Mouse (Mus musculus) adrenal gland, postnatal 4 days (tissue): ENCODE results near the gene Wasf2. TPM values are rescaled to one million over a fixed set of nuclear protein-coding genes. Genes with fewer than 3 reads are reported as not detected.

Experiments
- DNase-seq, 2 experiments: peaks; one replicate each; pipeline ENCODE4 v3.0.0; 2021 to 2022; ENCODE audit warnings: low spot score in 2 of 2, mixed read lengths in 2 of 2
- total RNA-seq, 2 experiments: library from RNA; stranded (reverse); gene quantifications; 2 replicates each; pipeline ENCODE4 v1.2.3; 2021

Gene Wasf2
- total RNA-seq, 2 experiments from 2014 or later, result 155 to 157 TPM

DNA sequence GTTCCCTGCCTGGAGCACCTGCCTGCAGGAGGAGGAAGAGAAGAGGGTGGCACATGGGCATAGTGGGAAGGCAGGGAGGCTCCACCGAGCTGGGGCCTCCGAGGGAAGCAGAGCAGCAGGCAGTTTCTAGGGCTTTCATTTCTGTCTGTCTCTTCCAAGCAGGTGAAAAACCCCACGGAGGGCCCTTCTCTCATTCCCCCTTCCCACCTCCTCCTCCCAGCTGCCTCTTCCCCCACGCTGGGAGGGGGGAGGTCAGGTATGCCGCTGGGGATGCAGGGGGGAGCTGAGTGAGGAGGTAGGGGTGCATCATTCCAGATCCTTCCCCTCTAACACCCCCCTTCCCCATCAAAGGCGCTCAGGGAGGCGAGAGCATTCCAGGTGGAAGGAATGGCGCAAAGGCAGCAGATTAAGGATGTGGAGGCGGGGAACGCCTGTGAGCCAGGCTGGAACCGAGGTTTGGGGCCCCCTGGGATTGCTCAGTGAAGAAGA, 9.4 kb upstream of the Wasf2 start:
- DNase-seq, result no peak

DNA sequence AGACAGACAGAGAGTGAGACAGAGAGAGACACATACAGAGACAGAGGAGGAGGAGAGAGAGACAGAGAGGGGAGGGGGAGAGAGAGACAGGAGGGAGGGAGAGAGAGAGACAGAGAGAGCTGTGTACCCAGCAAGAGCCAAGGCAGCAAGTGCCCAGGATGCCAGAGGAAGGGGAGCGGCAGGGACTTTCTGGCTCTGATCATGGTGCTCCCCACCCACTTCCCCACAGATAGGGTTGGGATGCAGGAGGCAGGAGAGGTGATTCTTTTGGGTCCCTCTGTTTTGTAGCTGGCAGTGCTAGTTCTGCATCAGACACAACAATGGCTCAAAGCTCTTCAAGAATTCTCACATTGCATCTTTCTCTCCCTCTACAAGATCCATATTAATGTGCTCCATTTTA, 8.9 kb upstream of the Wasf2 start:
- DNase-seq, result no peak

DNA sequence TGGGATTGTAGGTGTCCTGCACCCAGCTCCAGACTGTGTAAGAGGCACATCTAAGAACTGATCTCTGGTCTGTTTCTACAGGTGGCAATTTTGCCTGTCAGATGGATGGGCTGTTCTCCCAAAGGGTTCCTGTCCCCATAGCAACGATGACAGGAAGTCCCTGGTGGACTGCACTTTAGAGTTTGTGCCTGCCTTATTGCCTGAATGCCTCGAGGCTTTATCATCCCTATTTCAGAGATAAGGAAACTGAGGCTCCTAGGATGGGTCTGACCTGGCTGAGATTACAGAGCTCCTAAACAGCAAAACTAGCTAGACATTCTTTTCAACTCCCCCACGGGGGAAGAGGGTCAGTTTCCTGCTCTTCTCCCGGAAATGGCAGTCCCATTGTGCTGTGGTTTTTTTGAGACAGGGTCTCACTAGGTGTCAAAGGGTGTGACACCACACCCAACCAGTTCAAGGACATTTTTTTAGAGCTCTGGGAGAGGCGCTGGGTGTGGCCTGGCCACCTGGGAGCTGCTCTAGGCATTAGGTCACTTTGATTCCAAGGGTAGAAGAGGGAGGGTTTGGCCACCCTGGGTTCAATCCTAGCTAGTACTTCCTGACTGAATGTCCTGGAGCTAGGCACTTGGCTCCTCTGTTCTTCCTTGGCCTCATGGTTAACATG, 8.2 kb upstream of the Wasf2 start:
- no peak for DNase-seq

DNA sequence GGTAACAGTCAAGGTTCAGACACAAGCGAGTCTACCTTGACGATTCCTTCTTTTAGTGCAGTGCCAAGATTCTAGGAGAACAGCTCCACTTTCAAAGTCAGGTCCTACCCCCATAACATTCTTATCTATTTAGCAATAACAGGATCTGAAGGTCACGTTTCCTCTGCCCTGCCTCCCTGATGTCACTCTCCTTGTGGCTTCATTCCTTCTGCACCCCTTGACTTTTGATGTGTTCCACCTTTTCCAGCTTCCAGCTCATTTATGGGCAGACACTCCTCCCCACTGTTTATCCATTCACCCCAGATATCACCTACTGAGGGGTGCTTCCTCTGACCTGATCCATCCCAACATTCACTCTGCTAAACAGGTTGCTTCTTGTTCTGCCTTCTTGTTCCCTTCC, 3.2 kb upstream of the Wasf2 start:
- DNase-seq, result no peak

DNA sequence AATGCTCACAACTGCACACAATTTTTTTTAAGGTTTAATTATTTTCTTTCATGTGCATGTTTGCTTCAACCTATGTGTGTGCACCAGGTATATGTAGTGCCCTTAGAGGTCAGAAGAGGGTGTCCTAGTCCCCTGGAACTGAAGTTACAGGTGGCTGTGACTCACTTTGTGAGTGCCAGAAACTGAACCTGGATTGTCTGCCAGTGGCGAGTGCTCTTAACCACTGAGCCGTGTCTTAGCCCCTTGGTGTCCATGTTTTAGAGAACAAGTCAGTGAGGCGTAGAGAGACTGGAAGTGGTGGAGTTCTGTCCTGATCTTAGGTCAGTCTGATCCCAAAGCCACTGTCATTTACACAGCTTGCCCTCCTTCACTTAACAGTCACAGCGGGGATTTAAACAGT, 2.4 kb upstream of the Wasf2 start:
- no peak for DNase-seq

DNA sequence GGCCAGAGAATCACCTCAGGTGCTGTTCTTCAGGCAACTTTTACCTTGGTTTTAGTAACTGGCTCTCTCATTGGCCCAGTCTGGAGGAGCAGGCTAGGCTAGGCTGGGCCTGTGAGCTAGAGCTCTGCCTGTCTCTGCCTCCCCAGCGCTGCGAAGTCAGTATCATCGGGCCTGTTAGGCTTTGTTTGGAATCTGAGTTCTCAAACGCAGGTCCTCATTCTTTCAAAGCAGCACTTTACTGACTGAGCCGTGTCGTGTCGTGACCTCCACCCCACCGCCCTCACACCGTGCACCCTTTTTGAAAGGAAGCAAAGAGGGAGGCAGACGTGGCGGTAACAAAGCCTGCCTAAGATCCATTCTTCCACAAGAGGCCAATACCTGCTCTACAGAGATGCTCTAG, 914 bp upstream of the Wasf2 start:
- DNase-seq, result no peak

DNA sequence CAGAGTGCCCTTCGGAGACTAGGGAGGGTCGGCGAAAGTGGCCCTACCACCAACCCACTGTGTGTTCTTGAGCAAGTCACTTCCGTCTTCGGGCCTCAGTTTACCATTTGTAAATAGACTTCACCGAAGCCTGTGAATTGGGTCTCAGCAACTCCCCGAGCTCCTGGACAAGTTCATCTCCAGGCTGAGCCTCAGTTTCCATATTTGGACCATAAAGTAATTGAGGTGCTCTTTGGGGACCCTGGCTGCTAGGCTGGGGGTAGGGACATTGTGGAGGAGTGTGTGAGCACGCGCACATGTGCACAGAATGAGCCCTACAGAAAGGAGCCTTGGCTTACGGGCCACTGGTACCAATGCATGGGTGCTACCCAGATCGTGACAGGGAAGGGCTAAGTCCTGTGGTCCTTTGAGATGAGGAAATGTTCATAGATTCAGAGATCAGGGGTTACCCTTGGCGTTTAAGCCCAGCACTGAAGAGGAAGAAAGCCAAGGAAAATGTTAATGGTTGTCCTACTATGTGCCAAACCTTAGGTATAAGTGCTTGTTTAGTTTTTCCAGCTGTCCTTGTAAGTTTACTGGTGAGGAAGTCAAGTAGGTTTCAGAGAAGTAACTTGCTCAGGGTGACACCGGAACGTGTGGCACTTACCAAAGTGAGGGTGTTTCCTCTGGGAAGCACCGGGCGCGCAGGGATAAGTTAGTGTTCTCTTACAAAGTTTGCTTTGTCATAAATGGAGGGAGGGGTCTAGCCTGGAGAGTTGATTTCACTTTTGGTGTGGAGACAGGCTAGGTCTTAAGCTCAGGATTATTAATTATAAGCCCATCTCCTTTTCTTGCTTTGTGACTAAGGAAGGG, 811 bp downstream of the Wasf2 start:
- no peak for DNase-seq

DNA sequence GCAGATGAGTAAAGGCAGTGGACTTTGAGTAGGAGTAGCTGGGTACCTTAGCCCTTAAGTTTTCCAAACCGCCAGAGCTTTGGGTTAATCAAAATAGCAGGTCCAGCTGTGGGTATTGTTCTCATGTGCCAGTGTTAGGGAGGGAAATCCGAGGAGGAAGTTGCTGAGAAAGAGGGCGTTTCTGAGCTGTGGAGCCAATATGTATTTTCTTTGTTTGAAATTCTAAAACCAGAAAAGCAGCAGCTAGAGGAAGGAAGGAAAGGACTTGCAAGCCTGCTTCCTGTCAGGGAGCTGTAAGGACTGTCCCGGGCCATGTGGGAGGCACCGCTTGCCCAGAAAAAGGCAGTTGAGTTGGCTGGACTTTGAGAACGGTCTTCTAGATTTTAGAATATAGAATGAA, 1.7 kb downstream of the Wasf2 start:
- DNase-seq, result no peak

DNA sequence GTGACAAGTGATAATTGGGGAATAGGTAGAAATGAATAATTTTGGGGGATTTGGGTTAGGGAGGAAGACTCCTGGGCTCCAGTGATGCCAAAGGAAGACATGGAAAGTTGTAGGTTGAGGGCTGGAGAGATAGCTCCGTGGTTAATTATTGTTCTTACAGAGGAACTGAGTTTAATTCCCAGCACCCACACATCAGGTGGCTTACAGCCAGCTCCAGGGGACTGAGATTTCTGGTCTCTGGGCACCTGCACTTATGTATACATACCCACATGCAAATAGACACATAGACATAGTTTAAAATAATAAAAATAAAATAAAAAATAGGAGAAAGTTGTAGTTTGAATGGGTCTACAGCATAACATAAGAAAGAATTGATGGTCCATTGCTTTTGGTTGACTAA, 6.6 kb downstream of the Wasf2 start:
- DNase-seq, result no peak

DNA sequence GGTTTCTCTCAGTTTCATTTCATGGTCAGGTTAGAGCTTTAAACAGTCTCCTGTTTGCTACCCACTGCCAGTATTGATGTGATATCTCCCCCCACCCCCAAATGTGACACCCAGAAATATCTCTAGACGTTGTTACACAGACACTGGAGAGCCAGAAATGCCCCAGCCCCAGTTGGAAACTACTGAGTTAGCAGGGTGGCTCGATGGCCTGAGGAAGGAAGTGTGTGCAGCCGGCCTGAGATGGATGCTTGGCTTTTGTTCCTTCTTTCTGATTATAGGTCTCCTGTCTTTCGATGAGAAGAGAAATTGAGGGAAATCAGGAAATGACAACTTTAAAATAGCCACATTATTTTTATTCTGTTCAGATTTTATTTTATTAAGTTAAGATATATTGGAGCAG, 8.7 kb downstream of the Wasf2 start:
- no peak for DNase-seq

DNA sequence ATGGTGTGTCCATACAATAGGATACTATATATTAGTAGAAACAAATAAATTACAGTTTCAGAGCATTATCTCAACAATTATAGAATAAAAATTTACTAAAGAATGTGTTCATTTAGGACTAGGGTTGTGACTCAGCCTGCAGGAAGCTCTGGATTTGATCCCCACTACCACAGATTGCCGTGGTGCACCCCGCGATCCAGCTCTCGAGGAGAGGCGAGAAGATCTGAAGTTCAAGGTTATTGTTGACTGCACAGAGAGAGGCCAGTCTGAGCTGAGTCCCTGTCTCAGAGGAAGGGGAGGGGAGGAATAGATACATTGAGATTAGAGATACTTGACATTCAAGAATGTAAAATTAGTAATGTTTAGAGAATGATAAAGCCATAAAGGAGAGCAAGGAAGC, 24.7 kb downstream of the Wasf2 start:
- no peak for DNase-seq

DNA sequence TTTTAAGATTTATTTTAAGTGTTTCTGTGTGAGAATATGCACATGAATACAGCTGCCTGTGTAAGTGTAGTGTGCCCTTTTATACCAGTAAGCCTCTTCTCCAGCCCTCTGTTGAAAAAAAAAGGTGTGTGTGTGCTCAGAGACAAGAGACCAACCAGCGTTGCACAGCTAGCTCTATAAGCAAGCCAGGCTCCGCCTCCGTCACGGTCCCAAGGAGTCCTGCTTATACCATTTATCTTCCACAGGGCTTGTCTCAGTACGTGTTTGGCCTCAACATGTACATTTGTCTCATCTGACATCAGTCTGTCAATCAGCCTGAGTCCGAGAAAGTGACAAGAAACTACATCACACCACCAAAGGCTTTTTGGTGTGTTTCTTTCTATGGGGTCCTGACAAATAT, 25.4 kb downstream of the Wasf2 start:
- no peak for DNase-seq

DNA sequence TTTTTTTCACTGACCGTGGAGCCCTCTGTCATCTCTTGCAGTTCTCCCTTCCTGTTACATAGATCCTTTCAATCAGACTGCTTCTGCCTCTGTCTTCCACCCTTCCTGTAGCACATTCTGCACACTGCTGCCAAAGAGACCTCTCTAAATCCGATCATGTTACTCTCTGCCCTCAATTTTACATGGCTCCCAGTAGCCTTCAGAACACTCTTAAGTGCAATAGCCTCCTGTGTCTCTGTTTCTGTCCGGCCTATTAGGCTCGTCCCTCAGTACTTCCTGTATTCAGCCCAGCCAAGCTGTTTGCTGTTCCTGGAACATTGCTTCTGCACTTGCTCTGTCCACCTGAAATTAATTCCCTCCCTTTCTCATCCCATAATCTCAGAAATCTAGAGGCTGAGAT, 26.1 kb downstream of the Wasf2 start:
- DNase-seq, result no peak

DNA sequence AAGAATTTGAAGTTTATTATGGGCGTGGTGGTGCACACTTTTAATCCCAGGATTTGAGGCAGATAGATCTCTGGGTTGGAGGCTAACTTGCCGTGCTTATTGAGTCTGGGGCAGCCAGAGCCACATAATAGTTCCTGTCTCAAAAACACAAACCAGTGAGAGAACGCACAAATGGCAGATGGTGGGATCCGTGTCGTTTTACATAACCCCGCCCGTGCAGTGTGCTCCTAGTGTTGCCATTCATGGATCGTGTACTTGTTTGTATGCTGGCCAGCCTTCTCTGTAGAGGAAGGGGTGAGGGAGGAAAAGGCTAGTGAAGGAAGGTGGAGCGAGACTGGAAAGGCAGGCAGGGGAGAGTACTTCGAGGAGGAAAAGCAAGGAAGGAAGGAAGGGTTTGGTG, 26.5 kb downstream of the Wasf2 start:
- DNase-seq, result no peak

DNA sequence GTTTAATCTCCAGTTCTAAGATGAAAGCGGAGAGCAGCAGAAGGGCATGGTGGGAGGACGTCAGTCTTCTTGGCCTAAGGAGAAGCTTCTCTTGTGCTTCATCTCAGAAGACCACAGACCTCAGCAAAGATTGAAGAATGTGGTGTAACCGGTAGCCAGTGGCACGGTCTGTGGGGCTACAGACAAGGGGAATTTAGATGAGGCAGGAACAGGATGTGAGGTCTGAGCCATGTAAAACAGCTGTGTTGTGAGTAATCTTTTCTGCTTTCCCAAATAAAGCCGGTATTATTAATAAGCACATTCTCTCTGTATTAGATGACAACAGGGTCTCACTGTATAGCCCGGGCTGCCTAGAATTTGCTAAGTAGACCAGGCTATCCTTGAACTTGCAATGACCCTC, 28.8 kb downstream of the Wasf2 start:
- DNase-seq, result no peak

DNA sequence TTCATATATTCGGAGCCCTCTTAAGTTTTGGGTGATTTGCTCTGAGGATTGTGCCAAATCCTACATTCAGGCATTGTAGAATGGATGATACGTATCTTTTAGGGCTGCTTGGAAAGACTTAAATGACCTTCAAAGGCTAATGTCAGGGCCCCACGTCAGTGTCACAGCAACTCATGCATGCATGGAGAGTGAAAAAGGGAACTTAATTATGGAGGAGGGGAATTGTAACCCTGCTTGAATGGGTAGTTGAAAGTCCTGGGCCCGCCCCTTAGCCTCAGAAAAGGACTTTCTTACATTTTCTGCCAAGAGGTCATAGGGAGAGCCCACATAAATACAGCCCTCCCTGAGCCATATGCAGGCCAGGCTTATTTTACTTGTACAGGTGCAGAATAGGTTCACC, 29.3 kb downstream of the Wasf2 start:
- no peak for DNase-seq

DNA sequence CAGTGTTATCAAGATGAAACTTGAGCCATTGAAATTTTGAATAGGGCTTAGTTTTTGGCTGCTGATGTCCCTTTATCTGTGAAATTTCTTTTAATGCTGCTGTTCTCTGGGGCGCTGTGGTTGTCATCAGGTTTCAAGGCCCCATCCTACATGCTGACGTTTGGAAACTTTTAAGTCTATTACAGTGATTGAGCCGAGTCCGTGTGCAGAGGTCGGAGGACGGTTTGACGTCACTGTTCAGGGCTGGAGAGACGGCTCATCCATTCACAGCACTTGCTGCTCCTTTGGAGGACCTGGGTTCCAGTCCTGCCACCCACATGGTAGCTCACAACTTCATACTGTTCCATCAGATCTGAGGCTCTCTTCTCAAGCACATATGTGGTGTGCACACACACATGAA, 29.9 kb downstream of the Wasf2 start:
- no peak for DNase-seq

DNA sequence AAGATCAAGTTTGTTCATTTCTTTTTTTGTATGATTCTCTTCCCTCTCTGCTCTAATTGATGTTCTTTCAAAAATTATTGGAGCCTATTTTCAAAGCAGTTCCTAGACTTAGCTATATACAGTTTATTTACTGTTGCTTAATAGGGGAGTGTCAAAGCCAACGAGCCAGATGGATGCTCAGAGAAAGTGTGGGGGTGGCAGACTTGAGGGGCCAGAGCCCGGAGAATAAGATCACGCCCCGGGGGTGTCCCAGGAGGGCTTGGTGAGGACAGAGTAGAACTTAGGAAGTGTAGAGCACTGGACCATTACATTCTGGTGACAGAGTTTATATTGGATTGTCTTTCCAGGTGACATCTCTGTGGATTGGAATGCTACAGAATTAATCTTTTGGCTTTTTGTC, 30.5 kb downstream of the Wasf2 start:
- no peak for DNase-seq

DNA sequence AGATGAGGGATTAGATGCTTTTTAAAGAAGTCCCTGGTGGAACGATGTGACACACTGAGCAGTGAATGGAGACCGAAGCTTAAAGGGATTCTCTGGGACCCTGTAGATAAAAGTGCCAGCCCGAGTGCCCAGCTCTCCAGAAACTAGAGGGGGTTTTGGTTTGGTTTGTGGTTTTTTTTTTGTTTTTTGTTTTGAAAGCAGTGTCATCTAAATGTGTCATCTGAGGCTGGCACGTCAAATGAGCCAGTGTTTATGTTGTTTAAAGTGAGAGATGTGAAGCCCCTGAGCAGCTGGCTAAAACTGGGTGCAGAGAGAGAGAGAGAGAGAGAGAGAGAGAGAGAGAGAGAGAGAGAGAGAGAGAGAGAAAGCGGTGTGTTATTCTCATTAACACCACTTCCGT, 31.9 kb downstream of the Wasf2 start:
- DNase-seq, result no peak

DNA sequence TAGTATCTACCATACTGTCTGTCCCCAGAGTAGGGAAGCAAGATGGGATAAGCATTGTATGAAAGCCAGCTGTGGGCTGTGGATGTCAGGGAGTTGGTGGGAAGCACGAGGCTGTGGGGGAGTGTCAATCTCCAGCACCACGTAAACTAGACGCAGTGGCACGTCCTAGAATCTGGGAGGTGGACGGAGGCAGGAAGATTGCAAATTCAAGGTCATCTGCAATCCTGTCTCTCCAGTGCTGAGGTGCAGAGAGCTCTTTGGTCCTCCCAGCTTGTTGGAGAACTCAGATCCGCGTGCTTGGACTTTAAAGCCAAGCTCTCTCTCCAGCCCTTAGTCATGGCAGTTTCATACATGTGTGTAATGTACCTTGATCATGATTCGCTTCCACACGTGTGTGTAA, 36.5 kb downstream of the Wasf2 start:
- no peak for DNase-seq

DNA sequence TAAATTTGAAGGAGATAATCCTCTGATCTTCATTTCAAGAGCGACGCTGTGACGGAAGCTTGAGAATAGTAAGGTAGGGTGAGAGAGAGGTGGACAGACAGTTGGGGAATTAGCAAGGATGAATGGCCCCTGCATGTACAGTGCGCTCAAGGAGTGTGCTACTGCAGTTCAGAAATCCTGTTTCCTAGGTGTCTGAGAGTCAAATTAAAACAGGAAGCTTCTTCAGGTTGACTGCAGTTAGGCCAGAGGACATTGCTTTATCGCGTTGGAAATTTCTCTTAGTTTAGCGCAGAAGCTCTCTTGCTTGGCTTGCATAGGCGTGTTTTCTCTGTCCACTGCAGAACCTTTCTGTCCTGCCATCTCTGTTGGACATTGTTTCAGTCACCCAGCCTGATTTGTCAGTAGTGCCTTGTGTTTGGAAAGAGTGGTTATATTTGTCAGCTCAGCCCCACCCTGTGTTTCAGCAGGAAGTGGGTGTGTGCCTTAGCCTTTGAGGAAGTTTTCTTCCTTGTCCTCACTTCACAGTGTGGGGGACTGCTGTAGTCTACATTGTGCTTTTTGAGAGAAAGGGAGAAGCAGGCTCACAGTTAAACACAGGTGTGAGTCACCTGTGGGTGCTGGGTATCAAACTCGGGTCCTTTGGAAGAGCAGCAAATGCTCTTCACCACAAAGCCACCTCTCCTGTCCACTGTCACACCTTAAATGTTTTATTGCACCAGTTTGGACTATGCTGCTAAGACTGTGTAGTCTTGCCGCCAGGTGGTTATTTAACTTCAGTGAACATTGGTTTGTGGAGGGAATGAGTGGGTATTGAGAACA, 39.1 kb downstream of the Wasf2 start:
- DNase-seq, result no peak

DNA sequence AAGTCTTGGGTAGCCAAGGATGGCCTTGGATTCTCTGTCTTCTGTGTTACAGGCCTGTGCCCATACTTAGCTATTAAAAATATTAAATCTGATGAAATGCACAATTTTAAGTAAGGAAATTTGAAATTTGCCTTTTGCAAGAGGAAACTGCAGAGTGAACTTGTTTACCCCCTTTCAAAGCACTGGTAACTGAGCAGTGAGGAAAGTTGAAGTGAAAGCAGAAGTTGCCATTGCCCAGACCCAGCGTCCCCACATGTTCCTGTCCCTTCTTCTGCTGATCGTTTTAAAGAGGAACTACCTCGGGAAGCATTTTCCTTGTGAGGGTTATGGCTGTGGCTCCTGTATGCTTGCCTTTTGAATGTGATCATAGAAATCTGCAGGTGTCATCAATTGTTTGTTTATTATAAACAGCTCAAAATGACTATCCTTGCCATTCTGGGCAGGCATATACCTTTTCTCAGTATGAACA, 39.8 kb downstream of the Wasf2 start:
- DNase-seq, result no peak
